Mouse (Mus musculus) G1E (cell line): ENCODE data around the gene Mest.

Source experiments
- CTCF ChIP-seq: IDR thresholded peaks from 2 replicates; pipeline ENCODE4 v1.5.1; 2012; ENCODE audit warnings: low read depth, low read length, inconsistent platforms, mixed read lengths
- GATA1 ChIP-seq: IDR thresholded peaks from 2 replicates; pipeline ENCODE4 v1.6.1; 2012; ENCODE audit warnings: borderline replicate concordance, low read length, inconsistent platforms, mixed read lengths
- GATA2 ChIP-seq: IDR thresholded peaks from 2 replicates; pipeline ENCODE4 v1.6.1; 2012; ENCODE audit warnings: low read depth, low read length, inconsistent platforms, borderline replicate concordance

GRCm38 (mm10) chr6:30702881-30703280 lies 20.5 kb upstream of the Mest start:
- TF ChIP-seq CTCF (no peak), GATA2 (no peak), GATA1 (no peak)
